Mouse (Mus musculus): ENCODE measurements around the gene Pnldc1. TPM values are rescaled to one million over a fixed set of nuclear protein-coding genes. Genes with fewer than 3 reads are reported as not detected.

The Pnldc1 gene
- polyA plus RNA-seq, 1 experiment = 1.8 TPM

- no peak overlapping the region for H3K27ac ChIP-seq (ENCODE audit: control insufficient read depth, insufficient read depth, low read length)
- 89% methylated on average over 11 of the region's 11 CpGs for WGBS
Measured at GRCm38 (mm10) chr17:12851689-12852088, 58.3 kb downstream of the Pnldc1 start.

GRCm38 (mm10) chr17:12849778-12850382 lies 60.1 kb downstream of the Pnldc1 start:
- H3K27ac ChIP-seq (ENCODE audit: control insufficient read depth, insufficient read depth, low read length) = no peak overlapping the region; the same call in 1 of the 2 replicates
- WGBS = 86% methylated on average over 8 of the region's 8 CpGs
- no peak for TF ChIP-seq CTCF (IDR thresholded peaks at IDR 0.05; ENCODE audit: borderline replicate concordance, control insufficient read depth, extremely low read depth, insufficient read depth, low read length, poor library complexity)
- TF ChIP-seq POLR2A (IDR thresholded peaks at IDR 0.05; ENCODE audit: control insufficient read depth, extremely low read depth, insufficient read depth, low read length, poor library complexity) = no peak
- no peak for DNase-seq
- no peaks in the 10 kb centered on the region for H3K36me3 ChIP-seq (ENCODE audit: control insufficient read depth, insufficient read depth, low read length)
- H3K4me1 ChIP-seq (replicated peaks; ENCODE audit: control insufficient read depth, insufficient read depth, low read length) = no peaks in the 10 kb centered on the region
- no peak overlapping the region for H3K4me3 ChIP-seq (ENCODE audit: control insufficient read depth, insufficient read depth, low read length)
- no peaks in the 10 kb centered on the region for H3K27me3 ChIP-seq (ENCODE audit: control insufficient read depth, insufficient read depth, low read length)

More at GRCm38 (mm10) chr17:12851689-12852088, 58.3 kb downstream of the Pnldc1 start:
- no peak for TF ChIP-seq CTCF (IDR thresholded peaks at IDR 0.05; ENCODE audit: borderline replicate concordance, control insufficient read depth, extremely low read depth, insufficient read depth, low read length, poor library complexity)
- no peak for TF ChIP-seq POLR2A (IDR thresholded peaks at IDR 0.05; ENCODE audit: control insufficient read depth, extremely low read depth, insufficient read depth, low read length, poor library complexity)
- no peak for DNase-seq
- Histone ChIP-seq H3K4me1 (replicated peaks; ENCODE audit: control insufficient read depth, insufficient read depth, low read length) (no peaks in the 10 kb centered on the region), H3K36me3 (ENCODE audit: control insufficient read depth, insufficient read depth, low read length) (no peaks in the 10 kb centered on the region), H3K4me3 (ENCODE audit: control insufficient read depth, insufficient read depth, low read length) (no peak overlapping the region), H3K27me3 (ENCODE audit: control insufficient read depth, insufficient read depth, low read length) (no peaks in the 10 kb centered on the region)

GRCm38 (mm10) chr17:12847736-12848135 lies 62.3 kb downstream of the Pnldc1 start:
- WGBS = 83% methylated on average over 4 of the region's 4 CpGs
- TF ChIP-seq CTCF (IDR thresholded peaks at IDR 0.05; ENCODE audit: borderline replicate concordance, control insufficient read depth, extremely low read depth, insufficient read depth, low read length, poor library complexity) (no peak), POLR2A (IDR thresholded peaks at IDR 0.05; ENCODE audit: control insufficient read depth, extremely low read depth, insufficient read depth, low read length, poor library complexity) (no peak)

GRCm38 (mm10) chr17:12846474-12846873 lies 63.6 kb downstream of the Pnldc1 start:
- 84% methylated on average over 5 of the region's 5 CpGs for WGBS
- no peak overlapping the region for H3K4me3 ChIP-seq (ENCODE audit: control insufficient read depth, insufficient read depth, low read length)
- no peaks in the 10 kb centered on the region for H3K36me3 ChIP-seq (ENCODE audit: control insufficient read depth, insufficient read depth, low read length)
- H3K27ac ChIP-seq (ENCODE audit: control insufficient read depth, insufficient read depth, low read length) = no peak overlapping the region
- no peak for TF ChIP-seq POLR2A (IDR thresholded peaks at IDR 0.05; ENCODE audit: control insufficient read depth, extremely low read depth, insufficient read depth, low read length, poor library complexity)
- no peak for TF ChIP-seq CTCF (IDR thresholded peaks at IDR 0.05; ENCODE audit: borderline replicate concordance, control insufficient read depth, extremely low read depth, insufficient read depth, low read length, poor library complexity)
- H3K27me3 ChIP-seq (ENCODE audit: control insufficient read depth, insufficient read depth, low read length) = no peaks in the 10 kb centered on the region
- H3K4me1 ChIP-seq (replicated peaks; ENCODE audit: control insufficient read depth, insufficient read depth, low read length) = no peaks in the 10 kb centered on the region
- DNase-seq = no peak

More at GRCm38 (mm10) chr17:12847736-12848135, 62.3 kb downstream of the Pnldc1 start:
- Histone ChIP-seq H3K4me3 (ENCODE audit: control insufficient read depth, insufficient read depth, low read length) (no peak overlapping the region), H3K27me3 (ENCODE audit: control insufficient read depth, insufficient read depth, low read length) (no peaks in the 10 kb centered on the region), H3K36me3 (ENCODE audit: control insufficient read depth, insufficient read depth, low read length) (no peaks in the 10 kb centered on the region), H3K4me1 (replicated peaks; ENCODE audit: control insufficient read depth, insufficient read depth, low read length) (no peaks in the 10 kb centered on the region), H3K27ac (ENCODE audit: control insufficient read depth, insufficient read depth, low read length) (no peak overlapping the region)
- no peak for DNase-seq

DNA sequence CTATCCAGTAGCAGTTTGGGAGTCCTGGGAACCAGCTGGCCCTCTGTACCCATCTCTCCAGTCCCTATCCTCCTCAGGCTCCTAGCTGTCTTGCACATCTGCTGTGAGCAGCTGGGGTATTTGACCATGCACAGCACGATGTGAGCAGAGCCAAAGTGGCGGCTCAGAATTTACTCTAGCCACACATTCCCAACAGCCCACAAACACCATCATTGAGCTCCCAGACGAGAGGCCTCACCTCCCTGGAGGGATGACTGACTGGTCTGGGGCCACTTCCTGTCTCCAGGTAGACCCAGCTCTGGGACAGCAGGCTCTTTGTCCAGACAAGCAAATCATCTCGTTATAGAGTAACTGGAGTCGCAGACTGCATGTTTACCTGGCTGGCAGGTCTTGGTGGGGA lies 64.2 kb downstream of the Pnldc1 start:
- TF ChIP-seq CTCF (IDR thresholded peaks at IDR 0.05; ENCODE audit: borderline replicate concordance, control insufficient read depth, extremely low read depth, insufficient read depth, low read length, poor library complexity) (no peak), POLR2A (IDR thresholded peaks at IDR 0.05; ENCODE audit: control insufficient read depth, extremely low read depth, insufficient read depth, low read length, poor library complexity) (no peak)
- no peak overlapping the region for H3K27ac ChIP-seq (ENCODE audit: control insufficient read depth, insufficient read depth, low read length)
- no peak for DNase-seq

GRCm38 (mm10) chr17:12844540-12844939 lies 65.5 kb downstream of the Pnldc1 start:
- no peak for DNase-seq
- H3K36me3 ChIP-seq (ENCODE audit: control insufficient read depth, insufficient read depth, low read length) = no peaks in the 10 kb centered on the region
- TF ChIP-seq CTCF (IDR thresholded peaks at IDR 0.05; ENCODE audit: borderline replicate concordance, control insufficient read depth, extremely low read depth, insufficient read depth, low read length, poor library complexity) (no peak), POLR2A (IDR thresholded peaks at IDR 0.05; ENCODE audit: control insufficient read depth, extremely low read depth, insufficient read depth, low read length, poor library complexity) (no peak)
- H3K27ac ChIP-seq (ENCODE audit: control insufficient read depth, insufficient read depth, low read length) = no peak overlapping the region
- no peaks in the 10 kb centered on the region for H3K27me3 ChIP-seq (ENCODE audit: control insufficient read depth, insufficient read depth, low read length)
- 96% methylated on average over 4 of the region's 4 CpGs for WGBS
- no peak overlapping the region for H3K4me3 ChIP-seq (ENCODE audit: control insufficient read depth, insufficient read depth, low read length)
- no peaks in the 10 kb centered on the region for H3K4me1 ChIP-seq (replicated peaks; ENCODE audit: control insufficient read depth, insufficient read depth, low read length)

More for the DNA sequence above, 64.2 kb downstream of the Pnldc1 start:
- Histone ChIP-seq H3K27me3 (ENCODE audit: control insufficient read depth, insufficient read depth, low read length) (no peaks in the 10 kb centered on the region), H3K36me3 (ENCODE audit: control insufficient read depth, insufficient read depth, low read length) (no peaks in the 10 kb centered on the region), H3K4me3 (ENCODE audit: control insufficient read depth, insufficient read depth, low read length) (no peak overlapping the region), H3K4me1 (replicated peaks; ENCODE audit: control insufficient read depth, insufficient read depth, low read length) (no peaks in the 10 kb centered on the region)
- WGBS = 75% methylated on average over 5 of the region's 5 CpGs
